Mouse (Mus musculus) hindbrain, postnatal 0 days (tissue): ENCODE data around the gene Slc30a9. TPM values are rescaled to one million over a fixed set of nuclear protein-coding genes. Genes with fewer than 3 reads are reported as not detected.

ENCODE experiments used
- ATAC-seq: fragments of 200-750 bp; cut with Nextera tagmentation; 2 replicates; pipeline ENCODE4 v1.8.0; 2017; ENCODE audit warnings: mild to moderate bottlenecking, moderate TSS enrichment, moderate library complexity
- DNase-seq: peaks from one replicate; pipeline ENCODE4 v3.0.0-alpha.2; 2015; ENCODE audit warnings: low spot score
- H3K27ac ChIP-seq: fragments of 300-500 bp; sonication (generic); 2 replicates; pipeline ENCODE4 v1.5.1; 2014; ENCODE audit warnings: mild to moderate bottlenecking
- H3K27me3 ChIP-seq: fragments of 300-500 bp; sonication (generic); 2 replicates; pipeline ENCODE4 v1.6.1; 2014; ENCODE audit warnings: low read length, mixed read lengths; ENCODE audit not compliant: insufficient read depth
- H3K36me3 ChIP-seq: fragments of 300-500 bp; sonication (generic); 2 replicates; pipeline ENCODE4 v1.6.1; 2014; ENCODE audit warnings: low read length, mixed read lengths; ENCODE audit not compliant: insufficient read depth
- H3K4me1 ChIP-seq: fragments of 300-500 bp; sonication (generic); 2 replicates; pipeline ENCODE4 v1.6.1; 2014; ENCODE audit warnings: antibody characterized with exemption, low read length, mixed read lengths; ENCODE audit not compliant: insufficient read depth
- H3K4me2 ChIP-seq: fragments of 300-500 bp; sonication (generic); 2 replicates; pipeline ENCODE4 v1.6.1; 2014; ENCODE audit warnings: low read depth, mild to moderate bottlenecking, low read length, moderate library complexity, mixed read lengths
- H3K4me3 ChIP-seq: fragments of 300-500 bp; sonication (generic); 2 replicates; pipeline ENCODE4 v1.5.1; 2014; ENCODE audit warnings: low read length
- H3K9ac ChIP-seq: fragments of 300-500 bp; sonication (generic); replicated peaks from 2 replicates; pipeline ENCODE4 v1.6.1; 2014; ENCODE audit warnings: mild to moderate bottlenecking, low read length, moderate library complexity, mixed read lengths
- H3K9me3 ChIP-seq: fragments of 300-500 bp; sonication (generic); 2 replicates; pipeline ENCODE4 v1.6.1; 2016; ENCODE audit warnings: low read length, mixed read lengths
- CTCF ChIP-seq: IDR thresholded peaks from 2 replicates; pipeline ENCODE4 v1.5.1; 2016; ENCODE audit warnings: antibody characterized with exemption, control low read depth, low read depth
- WGBS: fragments of 180-500 bp; shearing (Covaris S2); extraction: QIAGEN DNeasy Blood & Tissue Kit; methylation state at CpG from one replicate; pipeline ENCODE4 v1.1.7; 2014; 5-methylcytosine and 5-hydroxymethylcytosine counted together
- polyA plus RNA-seq: library from polyadenylated mRNA; unstranded; fragments of >200 nt; fragmentation: Nextera tagmentation; extraction: Ambion mirVana; gene quantifications from 2 replicates; pipeline ENCODE4 v1.2.1, GENCODE M21; 2015
- total RNA-seq: library from RNA; depleted of rRNA; stranded (reverse); fragments of >200 nt; gene quantifications from 2 replicates; pipeline ENCODE4 v1.2.3, GENCODE M21; 2014

Gene Slc30a9
- total and polyA plus RNA-seq, 2 experiments from 2014 or later = 90.5 to 175 TPM

DNA sequence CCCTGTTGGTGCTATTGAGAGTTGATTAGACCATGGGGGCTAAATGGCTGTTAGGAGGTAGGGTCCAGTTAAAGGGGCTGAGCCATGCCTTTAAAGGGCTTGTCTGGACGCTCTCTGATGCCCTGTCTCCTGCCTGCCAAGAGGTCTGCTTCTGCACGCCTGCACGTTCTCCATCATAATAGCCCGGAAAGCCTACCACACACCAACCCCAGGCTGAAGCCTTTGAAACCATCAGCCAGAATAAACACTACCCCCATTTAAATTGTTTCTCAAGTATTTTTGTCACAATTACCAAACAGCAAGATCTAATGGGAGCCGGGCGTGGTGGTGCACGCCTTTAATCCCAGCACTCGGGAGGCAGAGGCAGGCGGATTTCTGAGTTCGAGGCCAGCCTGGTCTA lies 55.6 kb downstream of the Slc30a9 start:
- H3K4me1 ChIP-seq = no peaks in the 10 kb centered on the region
- no peaks in the 10 kb centered on the region for H3K9me3 ChIP-seq
- 95% methylated on average over 10 of the region's 10 CpGs for WGBS
- H3K4me2 ChIP-seq = no peak overlapping the region
- H3K27me3 ChIP-seq = no peaks in the 10 kb centered on the region
- H3K36me3 ChIP-seq = no peaks in the 10 kb centered on the region
- no peak for TF ChIP-seq CTCF
- no peak for DNase-seq
- no peak overlapping the region for H3K27ac ChIP-seq
- H3K4me3 ChIP-seq = no peak overlapping the region
- no peak overlapping the region for H3K9ac ChIP-seq
- ATAC-seq = no peak

DNA sequence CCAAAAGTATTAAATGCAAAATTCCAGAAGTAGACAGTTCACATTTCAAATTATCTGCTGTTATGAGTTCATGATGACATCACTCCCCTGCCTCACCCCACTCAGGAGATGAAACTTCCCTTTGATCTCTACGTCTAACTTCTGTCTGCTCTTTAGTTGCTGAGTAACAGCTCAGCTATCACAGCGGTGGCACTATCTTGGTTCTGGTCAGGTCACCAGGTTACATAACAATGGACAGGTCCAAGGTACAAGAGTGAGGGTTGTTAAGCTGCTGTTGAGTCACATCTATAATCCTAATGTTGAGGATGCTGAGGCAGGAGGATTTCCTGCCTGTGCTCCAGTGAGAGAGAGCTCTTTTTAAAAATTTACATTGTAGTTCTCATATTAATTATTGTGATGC lies 56.2 kb downstream of the Slc30a9 start:
- Histone ChIP-seq H3K27me3 (no peaks in the 10 kb centered on the region), H3K4me2 (no peak overlapping the region), H3K9me3 (no peaks in the 10 kb centered on the region), H3K4me3 (no peak overlapping the region), H3K9ac (no peak overlapping the region), H3K4me1 (no peaks in the 10 kb centered on the region), H3K27ac (no peak overlapping the region), H3K36me3 (no peaks in the 10 kb centered on the region)
- no peak for TF ChIP-seq CTCF
- 90% methylated on average over 2 of the region's 2 CpGs for WGBS
- ATAC-seq (no peak), DNase-seq (no peak)

DNA sequence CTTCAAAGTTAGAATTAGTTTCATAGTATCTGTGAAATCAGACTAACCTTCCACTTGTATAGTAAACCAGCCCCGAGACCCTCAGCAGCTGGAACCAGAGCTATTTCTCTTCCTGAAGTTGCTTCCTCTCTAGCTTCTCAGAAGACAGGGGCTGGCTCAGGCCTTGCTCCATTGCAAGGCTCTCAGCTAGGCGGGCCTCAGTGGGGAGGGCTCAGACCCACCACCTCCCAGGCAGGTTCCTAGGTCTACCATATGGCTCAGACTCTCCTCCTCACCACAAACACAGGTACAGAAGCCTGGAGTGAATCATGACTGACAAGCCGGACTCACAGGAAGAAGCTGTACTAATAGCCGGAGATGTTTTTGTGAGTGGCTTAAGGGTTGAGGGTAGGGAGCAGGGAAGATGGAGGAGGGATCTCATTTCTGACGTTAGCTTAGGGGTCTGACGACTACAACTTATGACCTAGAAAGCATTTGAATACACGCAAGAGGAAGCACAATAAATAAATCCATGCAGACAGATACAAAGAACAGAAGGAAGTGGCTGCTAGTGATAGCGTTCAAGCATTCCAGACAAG lies 70.4 kb downstream of the Slc30a9 start:
- Histone ChIP-seq H3K27ac (no peak overlapping the region), H3K4me2 (no peak overlapping the region), H3K4me1 (no peaks in the 10 kb centered on the region), H3K27me3 (no peaks in the 10 kb centered on the region), H3K4me3 (no peak overlapping the region), H3K9ac (no peak overlapping the region), H3K36me3 (no peaks in the 10 kb centered on the region), H3K9me3 (no peaks in the 10 kb centered on the region)
- 83% methylated on average over 8 of the region's 8 CpGs for WGBS
- no peak for DNase-seq
- no peak for TF ChIP-seq CTCF
- no peak for ATAC-seq

DNA sequence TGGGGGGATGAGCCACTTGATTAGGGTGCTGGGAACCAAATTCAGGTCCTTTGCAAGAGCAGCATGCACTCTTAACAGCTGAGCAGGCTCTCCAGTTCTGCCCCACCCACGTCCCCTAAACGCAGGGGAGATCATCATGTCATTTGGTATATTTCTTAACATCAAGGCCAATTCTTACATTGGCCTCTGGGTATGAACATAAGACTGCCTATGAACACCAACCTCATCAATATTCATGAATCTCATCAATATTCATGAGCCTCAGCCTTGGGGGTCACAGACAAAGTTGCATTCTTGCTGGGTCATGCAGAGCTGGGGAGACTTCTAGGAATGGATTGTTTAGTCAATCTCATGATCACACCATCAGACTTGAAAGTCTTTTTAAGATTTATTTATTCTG lies 74.9 kb downstream of the Slc30a9 start:
- no peak overlapping the region for H3K9ac ChIP-seq
- ATAC-seq (no peak), DNase-seq (no peak)
- H3K4me1 ChIP-seq = no peaks in the 10 kb centered on the region
- no peak overlapping the region for H3K4me2 ChIP-seq
- H3K27ac ChIP-seq = no peak overlapping the region
- TF ChIP-seq CTCF = no peak
- H3K4me3 ChIP-seq = no peak overlapping the region
- 49% methylated on average over 2 of the region's 2 CpGs for WGBS
- H3K27me3 ChIP-seq = no peaks in the 10 kb centered on the region
- H3K9me3 ChIP-seq = no peaks in the 10 kb centered on the region
- H3K36me3 ChIP-seq = no peaks in the 10 kb centered on the region

DNA sequence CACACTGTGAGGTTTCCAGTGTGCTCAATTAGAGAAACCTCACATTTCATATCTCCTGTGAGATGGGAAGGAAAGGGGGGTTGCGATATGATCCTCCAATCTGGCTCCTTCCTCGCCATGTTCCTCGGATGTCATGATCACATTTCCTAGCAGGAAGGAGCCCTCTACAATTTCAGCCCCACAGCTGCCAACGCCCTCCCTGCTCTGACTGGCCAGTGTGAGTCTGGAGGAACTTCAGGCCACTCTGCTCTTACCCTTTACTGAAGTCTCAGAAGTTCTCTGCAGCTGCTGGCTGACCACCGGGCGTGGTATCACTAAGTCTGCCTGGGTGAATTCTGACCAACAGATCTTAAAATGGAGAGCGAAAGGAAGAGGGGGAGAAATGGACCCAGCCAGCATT lies 75.8 kb downstream of the Slc30a9 start:
- DNase-seq (no peak), ATAC-seq (no peak)
- no peak overlapping the region for H3K9ac ChIP-seq
- no peak overlapping the region for H3K4me2 ChIP-seq
- H3K27ac ChIP-seq = no peak overlapping the region
- TF ChIP-seq CTCF = no peak
- no peaks in the 10 kb centered on the region for H3K27me3 ChIP-seq
- H3K9me3 ChIP-seq = no peaks in the 10 kb centered on the region
- H3K4me3 ChIP-seq = no peak overlapping the region
- no peaks in the 10 kb centered on the region for H3K4me1 ChIP-seq
- H3K36me3 ChIP-seq = no peaks in the 10 kb centered on the region
- WGBS = 95% methylated on average over 7 of the region's 7 CpGs

DNA sequence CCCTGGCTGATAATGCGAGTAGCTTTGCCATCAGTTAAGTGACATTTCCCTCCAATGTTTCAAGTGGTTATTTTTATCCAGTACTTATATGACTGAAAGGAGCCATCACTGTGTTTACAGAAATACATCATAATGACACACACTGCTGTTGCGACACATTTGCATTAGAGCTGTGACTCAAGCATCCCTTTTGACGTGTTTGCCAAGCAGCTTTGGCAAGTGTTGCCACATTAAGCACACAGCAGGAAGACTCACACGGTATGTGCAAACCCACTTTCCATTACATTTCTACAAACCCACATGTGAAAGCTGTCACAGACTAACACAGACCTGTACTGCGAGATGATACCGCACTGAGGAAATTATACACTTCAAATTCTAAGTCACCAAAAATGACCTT lies 87.2 kb downstream of the Slc30a9 start:
- no peaks in the 10 kb centered on the region for H3K27me3 ChIP-seq
- no peak overlapping the region for H3K27ac ChIP-seq
- H3K9ac ChIP-seq = no peak overlapping the region
- H3K4me3 ChIP-seq = no peak overlapping the region
- H3K4me1 ChIP-seq = no peaks in the 10 kb centered on the region
- H3K4me2 ChIP-seq = no peak overlapping the region
- peaks cover 10% of the 10 kb centered on the region; the same call in 1 of the 2 replicates for H3K36me3 ChIP-seq
- TF ChIP-seq CTCF = no peak
- no peak for DNase-seq
- no peak for ATAC-seq
- H3K9me3 ChIP-seq = no peaks in the 10 kb centered on the region
- WGBS = 71% methylated on average over 6 of the region's 6 CpGs

DNA sequence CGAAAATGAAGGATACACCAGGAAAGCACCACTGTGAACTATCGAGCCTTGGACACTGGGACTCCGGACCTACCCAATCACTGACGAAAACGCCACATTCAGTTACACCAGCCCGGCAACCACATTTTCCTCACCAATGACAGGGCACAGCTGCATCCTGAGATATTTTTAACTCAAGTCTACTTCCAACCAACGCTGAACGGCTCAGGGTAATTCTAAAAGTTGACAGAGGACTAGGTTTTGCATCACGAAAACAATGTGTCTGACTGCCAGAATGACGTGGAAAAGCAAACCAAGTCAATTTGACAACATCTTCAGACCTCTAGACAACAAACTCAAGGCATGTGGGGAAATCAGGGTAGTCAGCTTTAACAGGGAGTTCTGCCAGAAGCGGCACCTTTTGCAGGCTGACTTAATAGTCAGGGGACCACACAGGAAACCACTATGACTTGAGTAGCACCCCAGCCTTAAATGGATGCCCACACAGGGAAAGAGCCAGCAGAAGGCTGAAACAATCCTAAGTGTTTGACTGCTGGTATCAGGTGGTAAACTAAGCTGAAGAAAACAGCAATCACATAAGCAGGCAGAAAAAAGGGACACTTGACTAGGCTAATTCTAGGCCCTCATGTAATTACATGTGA lies 88.6 kb downstream of the Slc30a9 start:
- Histone ChIP-seq H3K4me1 (no peaks in the 10 kb centered on the region), H3K27me3 (no peaks in the 10 kb centered on the region), H3K4me2 (no peak overlapping the region), H3K9ac (no peak overlapping the region), H3K4me3 (no peak overlapping the region), H3K27ac (no peak overlapping the region), H3K36me3 (peaks cover 10% of the 10 kb centered on the region; the same call in 1 of the 2 replicates), H3K9me3 (no peaks in the 10 kb centered on the region)
- DNase-seq (no peak), ATAC-seq (no peak)
- 84% methylated on average over 11 of the region's 11 CpGs for WGBS
- TF ChIP-seq CTCF = no peak
